In the genomic region with DNA sequence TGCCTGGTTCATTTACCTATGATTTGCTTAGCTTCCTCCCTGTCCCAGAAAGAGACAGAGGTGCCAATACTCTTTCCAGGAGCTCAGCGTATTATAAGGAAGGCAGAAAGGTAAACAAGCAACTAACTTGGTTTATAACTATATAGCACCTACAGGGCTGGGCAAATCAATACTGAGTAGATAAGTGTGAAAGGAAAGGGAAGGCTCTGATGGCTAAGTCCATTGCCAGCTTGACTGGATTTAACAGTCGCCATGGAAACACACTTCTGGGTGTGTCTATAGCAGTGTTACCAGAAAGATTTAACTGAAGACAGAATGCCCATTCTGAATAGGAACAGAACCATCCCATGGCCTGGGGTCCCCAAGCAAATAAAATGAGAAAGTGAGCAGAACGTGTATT, we compare ENCODE assay signal across 23 mouse cellular contexts.
"Had no signal": no experiment of that assay in that cellular context is flagged by ENCODE, and none has a peak within 500 bp of the region (broad histone marks: within the 10 kb centered on the region; RNA-seq: fewer than 3 reads in every experiment).

No protein-coding gene starts in this region.

- H3K4me3 ChIP-seq: gastrocnemius, adult 2 months; heart, adult 2 months; heart, embryonic 13.5 days; heart, embryonic 15.5 days; hindbrain, embryonic 13.5 days; hindbrain, embryonic 15.5 days; kidney, embryonic 15.5 days; limb, embryonic 13.5 days; limb, embryonic 15.5 days had no signal

- ATAC-seq: hindbrain, postnatal 0 days had no signal

- H3K9ac ChIP-seq: heart, embryonic 13.5 days; heart, embryonic 15.5 days; hindbrain, embryonic 13.5 days; hindbrain, embryonic 15.5 days; kidney, embryonic 15.5 days; limb, embryonic 13.5 days; limb, embryonic 15.5 days had no signal

- H3K9me3 ChIP-seq: heart, embryonic 13.5 days; heart, embryonic 15.5 days; hindbrain, embryonic 13.5 days; hindbrain, embryonic 15.5 days; kidney, embryonic 15.5 days; limb, embryonic 13.5 days; limb, embryonic 15.5 days had no signal

- H3K4me2 ChIP-seq: heart, embryonic 11.5 days; heart, embryonic 13.5 days; heart, embryonic 15.5 days; hindbrain, embryonic 13.5 days; hindbrain, embryonic 15.5 days; kidney, embryonic 15.5 days; limb, embryonic 13.5 days; limb, embryonic 15.5 days had no signal

- DNase-seq: gastrocnemius, adult 2 months; gastrocnemius, postnatal 10 days; gastrocnemius, postnatal 25 days; heart, adult 2 months; heart, postnatal 14 days; heart, postnatal 36 days; kidney, adult 11 months; kidney, adult 2 months; kidney, adult 9 months; kidney, postnatal 14 days; kidney, postnatal 36 days; layer of hippocampus, postnatal 36 days; left cerebral cortex, postnatal 4 days had no signal

- H3K4me1 ChIP-seq: heart, embryonic 13.5 days; heart, embryonic 15.5 days; hindbrain, embryonic 13.5 days; hindbrain, embryonic 15.5 days; limb, embryonic 13.5 days; limb, embryonic 15.5 days had no signal

- H3K27ac ChIP-seq: gastrocnemius, adult 2 months; heart, adult 2 months; heart, embryonic 13.5 days; heart, embryonic 15.5 days; hindbrain, embryonic 13.5 days; hindbrain, embryonic 15.5 days; hindbrain, postnatal 0 days; kidney, embryonic 15.5 days; kidney, postnatal 0 days; limb, embryonic 13.5 days; limb, embryonic 15.5 days had no signal

- H3K27me3 ChIP-seq: heart, embryonic 13.5 days; heart, embryonic 15.5 days; hindbrain, embryonic 13.5 days; hindbrain, embryonic 15.5 days; kidney, embryonic 15.5 days; limb, embryonic 13.5 days; limb, embryonic 15.5 days had no signal

- H3K36me3 ChIP-seq: heart, embryonic 13.5 days; heart, embryonic 15.5 days; hindbrain, embryonic 13.5 days; hindbrain, embryonic 15.5 days; kidney, embryonic 15.5 days; limb, embryonic 13.5 days; limb, embryonic 15.5 days had no signal
